Mouse (Mus musculus): ENCODE results near the gene Mepce. TPM values are rescaled to one million over a fixed set of nuclear protein-coding genes. Genes with fewer than 3 reads are reported as not detected.

Gene Mepce
- total and polyA plus RNA-seq, 2 experiments from 2014 or later = 17.1 to 49.2 TPM

GRCm38 (mm10) chr5:137822126-137822525 lies 34.7 kb upstream of the Mepce start:
- DNase-seq (ENCODE audit: low spot score) (no peak), ATAC-seq (no peak)
- Histone ChIP-seq H3K4me1 (ENCODE audit: insufficient read depth, low read length) (no peaks in the 10 kb centered on the region), H3K9ac (replicated peaks; ENCODE audit: low read length) (no peak overlapping the region), H3K4me3 (ENCODE audit: low read length) (no peak overlapping the region), H3K4me2 (ENCODE audit: low read depth, low read length) (no peak overlapping the region), H3K27me3 (ENCODE audit: insufficient read depth, low read length) (no peaks in the 10 kb centered on the region), H3K27ac (no peak overlapping the region), H3K36me3 (ENCODE audit: insufficient read depth, low read length) (no peaks in the 10 kb centered on the region), H3K9me3 (ENCODE audit: low read length) (no peaks in the 10 kb centered on the region)
- TF ChIP-seq CTCF (IDR thresholded peaks at IDR 0.05; ENCODE audit: low read depth) = no peak
- WGBS = 50% methylated on average over 4 of the region's 4 CpGs

- Histone ChIP-seq H3K9me3 (ENCODE audit: low read length) (no peaks in the 10 kb centered on the region), H3K9ac (replicated peaks; ENCODE audit: low read length) (no peak overlapping the region), H3K27ac (no peak overlapping the region), H3K27me3 (ENCODE audit: insufficient read depth, low read length) (no peaks in the 10 kb centered on the region), H3K4me3 (ENCODE audit: low read length) (no peak overlapping the region), H3K4me2 (ENCODE audit: low read depth, low read length) (no peak overlapping the region), H3K36me3 (ENCODE audit: insufficient read depth, low read length) (no peaks in the 10 kb centered on the region), H3K4me1 (ENCODE audit: insufficient read depth, low read length) (no peaks in the 10 kb centered on the region)
- ATAC-seq (no peak), DNase-seq (ENCODE audit: low spot score) (no peak)
- no peak for TF ChIP-seq CTCF (IDR thresholded peaks at IDR 0.05; ENCODE audit: low read depth)
- 75% methylated on average over 4 of the region's 4 CpGs for WGBS
Measured at GRCm38 (mm10) chr5:137817466-137818222, 30.2 kb upstream of the Mepce start.

- Histone ChIP-seq H3K4me1 (ENCODE audit: insufficient read depth, low read length) (no peaks in the 10 kb centered on the region), H3K4me2 (ENCODE audit: low read depth, low read length) (no peak overlapping the region), H3K27ac (no peak overlapping the region), H3K9me3 (ENCODE audit: low read length) (no peaks in the 10 kb centered on the region), H3K4me3 (ENCODE audit: low read length) (no peak overlapping the region), H3K9ac (replicated peaks; ENCODE audit: low read length) (no peak overlapping the region), H3K27me3 (ENCODE audit: insufficient read depth, low read length) (no peaks in the 10 kb centered on the region), H3K36me3 (ENCODE audit: insufficient read depth, low read length) (no peaks in the 10 kb centered on the region)
- no peak for TF ChIP-seq CTCF (IDR thresholded peaks at IDR 0.05; ENCODE audit: low read depth)
- DNase-seq (ENCODE audit: low spot score) = no peak
- ATAC-seq = no peak
- 89% methylated on average over 5 of the region's 5 CpGs for WGBS
Measured at GRCm38 (mm10) chr5:137808316-137808715, 20.9 kb upstream of the Mepce start.

- no peak for DNase-seq (ENCODE audit: low spot score)
- Histone ChIP-seq H3K9me3 (ENCODE audit: low read length) (no peaks in the 10 kb centered on the region), H3K4me2 (ENCODE audit: low read depth, low read length) (no peak overlapping the region), H3K27me3 (ENCODE audit: insufficient read depth, low read length) (no peaks in the 10 kb centered on the region), H3K4me3 (ENCODE audit: low read length) (no peak overlapping the region), H3K27ac (no peak overlapping the region), H3K4me1 (ENCODE audit: insufficient read depth, low read length) (no peaks in the 10 kb centered on the region), H3K36me3 (ENCODE audit: insufficient read depth, low read length) (no peaks in the 10 kb centered on the region), H3K9ac (replicated peaks; ENCODE audit: low read length) (no peak overlapping the region)
- no peak for TF ChIP-seq CTCF (IDR thresholded peaks at IDR 0.05; ENCODE audit: low read depth)
- no peak for ATAC-seq
- WGBS = 86% methylated on average over 1 of the region's 1 CpGs
Measured at GRCm38 (mm10) chr5:137806158-137806557, 18.7 kb upstream of the Mepce start.

- DNase-seq (ENCODE audit: low spot score) (no peak), ATAC-seq (no peak)
- 90% methylated on average over 3 of the region's 3 CpGs for whole genome bisulfite sequencing
- Histone ChIP-seq H3K27me3 (ENCODE audit: insufficient read depth, low read length) (no peaks in the 10 kb centered on the region), H3K36me3 (ENCODE audit: insufficient read depth, low read length) (no peaks in the 10 kb centered on the region), H3K9ac (replicated peaks; ENCODE audit: low read length) (no peak overlapping the region), H3K4me2 (ENCODE audit: low read depth, low read length) (no peak overlapping the region), H3K27ac (no peak overlapping the region), H3K4me3 (ENCODE audit: low read length) (no peak overlapping the region), H3K4me1 (ENCODE audit: insufficient read depth, low read length) (no peaks in the 10 kb centered on the region), H3K9me3 (ENCODE audit: low read length) (no peaks in the 10 kb centered on the region)
- TF ChIP-seq CTCF (IDR thresholded peaks at IDR 0.05; ENCODE audit: low read depth) = no peak
Measured at GRCm38 (mm10) chr5:137800917-137801316, 13.5 kb upstream of the Mepce start.

GRCm38 (mm10) chr5:137796606-137797005 lies 9.2 kb upstream of the Mepce start:
- WGBS = 82% methylated on average over 3 of the region's 3 CpGs
- no peak for ATAC-seq

GRCm38 (mm10) chr5:137791553-137791952 lies 4.1 kb upstream of the Mepce start:
- TF ChIP-seq CTCF (IDR thresholded peaks at IDR 0.05; ENCODE audit: low read depth) = peak; percentile 36; the same call in 1 of the 2 replicates
- Histone ChIP-seq H3K4me1 (ENCODE audit: insufficient read depth, low read length) (no peaks in the 10 kb centered on the region), H3K27ac (no peak overlapping the region), H3K4me2 (ENCODE audit: low read depth, low read length) (no peak overlapping the region), H3K9ac (replicated peaks; ENCODE audit: low read length) (no peak overlapping the region), H3K27me3 (ENCODE audit: insufficient read depth, low read length) (no peaks in the 10 kb centered on the region), H3K4me3 (ENCODE audit: low read length) (no peak overlapping the region), H3K36me3 (ENCODE audit: insufficient read depth, low read length) (no peaks in the 10 kb centered on the region), H3K9me3 (ENCODE audit: low read length) (no peaks in the 10 kb centered on the region)
- DNase-seq (ENCODE audit: low spot score) (no peak), ATAC-seq (no peak)

More at GRCm38 (mm10) chr5:137796606-137797005, 9.2 kb upstream of the Mepce start:
- no peaks in the 10 kb centered on the region for H3K9me3 ChIP-seq (ENCODE audit: low read length)
- no peak overlapping the region for H3K27ac ChIP-seq
- H3K36me3 ChIP-seq (ENCODE audit: insufficient read depth, low read length) = no peaks in the 10 kb centered on the region
- H3K4me3 ChIP-seq (ENCODE audit: low read length) = no peak overlapping the region
- no peak overlapping the region for H3K4me2 ChIP-seq (ENCODE audit: low read depth, low read length)
- no peak for TF ChIP-seq CTCF (IDR thresholded peaks at IDR 0.05; ENCODE audit: low read depth)
- H3K9ac ChIP-seq (replicated peaks; ENCODE audit: low read length) = no peak overlapping the region
- no peaks in the 10 kb centered on the region for H3K27me3 ChIP-seq (ENCODE audit: insufficient read depth, low read length)
- no peak for DNase-seq (ENCODE audit: low spot score)
- H3K4me1 ChIP-seq (ENCODE audit: insufficient read depth, low read length) = no peaks in the 10 kb centered on the region

Data from hindbrain, postnatal 0 days (tissue).